Mouse (Mus musculus) cerebellum, adult 18-20 months (tissue): ENCODE data around the gene Cyp2e1.
A peak's percentile ranks its signal among the peaks of the same experiment; 100 is the strongest.
"Not testable (repeated sequence)": the region's sequence is repeated elsewhere in the genome, so short reads cannot be mapped to it uniquely, and the experiment has no call there.

ENCODE experiments used
- DNase-seq, 2 experiments: peaks; one replicate each; pipeline ENCODE4 v3.0.0; 2021

The Cyp2e1 gene

GRCm38 (mm10) chr7:140763447-140764020 lies at the start of gene Cyp2e1:
Gene Cyp2e1 (plus strand): TSS chr7:140763739.
- DNase-seq = no peak

- DNase-seq = no peak
These were observed 46.1 kb upstream of the Cyp2e1 start for GRCm38 (mm10) chr7:140717155-140718055.

DNA sequence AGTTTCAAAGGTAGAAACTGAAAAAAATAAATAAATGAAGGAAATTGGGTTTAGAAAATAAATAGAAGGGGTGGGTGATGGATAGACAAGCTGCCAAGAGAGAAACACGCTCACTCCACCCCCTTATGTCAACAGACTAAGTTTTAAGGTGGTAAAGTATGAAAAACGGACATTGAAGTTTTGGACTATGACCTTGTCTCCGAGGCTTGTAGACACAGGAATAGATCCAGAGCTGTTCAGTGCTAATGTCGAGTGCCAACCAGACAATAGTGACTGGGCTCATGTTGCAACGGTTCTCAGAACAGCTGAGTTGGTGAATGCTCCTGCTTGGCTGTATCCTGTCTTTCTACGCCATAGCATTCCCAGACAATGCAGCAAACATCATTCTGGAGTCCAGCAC lies 42.4 kb upstream of the Cyp2e1 start:
- no peak for DNase-seq

GRCm38 (mm10) chr7:140725558-140725957 lies 38.0 kb upstream of the Cyp2e1 start:
- no peak for DNase-seq

GRCm38 (mm10) chr7:140733162-140733561 lies 30.4 kb upstream of the Cyp2e1 start:
- DNase-seq = no peak

DNA sequence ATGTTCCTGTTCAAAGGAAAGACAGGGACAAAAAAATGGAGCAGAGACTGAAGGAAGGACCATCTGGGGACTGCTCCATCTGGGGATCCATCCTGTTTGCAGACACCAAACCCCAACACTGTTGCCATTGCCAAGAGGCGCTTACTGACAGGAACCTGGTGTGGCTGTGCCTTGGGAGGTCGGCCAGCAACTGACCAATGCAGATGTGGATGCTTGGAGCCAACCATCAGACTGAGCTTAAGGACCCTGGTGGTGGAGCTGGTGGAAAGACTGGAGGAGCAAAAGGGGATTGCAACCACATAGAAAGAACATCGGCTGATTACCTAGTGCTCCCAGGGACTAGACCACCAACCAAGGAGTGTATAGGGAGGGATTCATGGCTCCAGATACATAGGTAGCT lies 16.1 kb upstream of the Cyp2e1 start:
- DNase-seq = no peak

- no peak for DNase-seq
These were observed 15.3 kb upstream of the Cyp2e1 start for GRCm38 (mm10) chr7:140748116-140748826.

DNA sequence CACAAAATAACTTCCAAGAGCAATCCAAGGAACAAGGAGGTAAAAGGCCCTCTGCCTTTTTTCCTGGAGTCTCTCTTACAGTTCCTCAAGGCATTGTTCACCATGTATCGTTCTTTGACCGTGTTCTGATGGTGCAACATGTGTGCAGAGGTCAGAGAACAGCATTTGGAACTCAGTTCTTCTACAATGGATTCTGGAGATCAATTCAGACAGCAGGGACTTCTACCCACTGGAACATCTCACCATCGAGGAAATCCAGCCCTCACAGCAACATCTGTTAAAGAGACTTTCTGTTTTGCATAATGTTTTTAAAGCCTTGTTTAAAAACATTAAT lies 14.7 kb upstream of the Cyp2e1 start:
- no peak for DNase-seq

DNA sequence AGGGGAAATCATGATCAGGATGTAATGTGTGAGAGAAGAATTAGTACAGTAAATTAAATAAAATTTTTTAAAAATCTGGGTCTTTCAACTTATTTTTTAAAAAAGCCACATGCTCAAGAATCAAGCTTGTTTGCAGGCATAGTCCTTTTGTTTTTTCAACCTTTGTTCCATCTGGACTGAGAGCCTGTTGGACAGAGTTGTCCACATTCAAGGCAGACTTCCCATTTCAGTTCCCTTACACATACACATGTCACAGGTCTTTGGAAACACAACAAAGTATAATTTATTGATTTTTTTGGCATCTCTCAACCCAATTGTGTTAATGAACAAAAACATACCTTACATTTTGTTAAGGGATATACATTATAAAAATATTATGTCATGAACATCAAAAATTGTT lies 9.0 kb upstream of the Cyp2e1 start:
- no peak for DNase-seq

DNA sequence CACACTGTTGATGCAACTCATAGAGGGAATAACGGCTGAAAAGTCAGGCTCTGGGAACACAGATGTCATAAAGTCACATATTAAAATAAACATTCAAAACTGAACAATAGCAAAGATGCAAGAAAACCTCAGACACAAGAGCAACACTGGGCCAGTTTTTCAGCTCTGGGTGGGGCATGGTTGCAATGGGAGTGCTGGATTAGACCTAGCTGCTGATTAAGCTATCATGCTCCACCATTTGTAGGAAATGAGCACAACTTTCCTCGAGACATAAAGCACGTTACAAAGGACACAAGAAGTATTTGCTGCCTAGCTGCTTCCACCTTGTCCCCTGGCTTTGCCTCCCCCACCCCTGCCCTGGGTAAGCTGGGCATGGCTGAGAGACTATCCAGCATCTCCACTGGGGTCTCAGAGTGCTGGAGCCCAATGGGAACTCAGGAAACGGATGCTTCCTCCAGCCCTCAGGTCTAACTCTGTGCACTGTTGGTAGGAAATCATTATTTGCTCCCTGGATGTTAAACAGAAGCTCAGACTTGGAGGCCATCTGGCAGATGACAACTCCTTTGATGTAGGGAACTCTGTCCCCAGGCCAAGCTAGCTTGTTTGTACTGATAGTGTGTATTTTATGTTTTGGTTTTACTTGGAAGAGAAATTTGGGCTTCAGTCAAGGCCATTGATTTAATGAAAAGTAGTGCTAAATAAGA lies 7.2 kb upstream of the Cyp2e1 start:
- DNase-seq = no peak

- DNase-seq = no peak
These were observed 2.9 kb upstream of the Cyp2e1 start for GRCm38 (mm10) chr7:140760647-140761046.

DNA sequence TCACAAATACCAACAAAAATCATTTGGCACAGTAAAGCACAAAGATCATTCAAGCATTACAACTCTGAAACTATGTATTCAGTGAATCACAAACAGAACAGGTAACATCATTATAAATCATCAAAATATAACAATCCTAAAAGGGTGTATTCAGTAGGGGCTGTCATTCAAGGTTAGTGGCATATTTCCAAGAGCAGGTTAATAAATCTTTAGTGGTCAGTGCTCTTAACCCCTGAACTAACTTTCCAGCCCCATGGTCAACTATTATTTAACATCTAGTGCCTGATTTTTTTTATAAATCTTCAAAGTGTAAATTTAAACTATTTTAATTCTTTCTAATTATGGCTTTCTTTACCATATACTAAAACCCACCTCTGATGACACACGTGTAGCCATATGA lies 1.9 kb downstream of the Cyp2e1 start:
- DNase-seq = not testable (repeated sequence)

DNA sequence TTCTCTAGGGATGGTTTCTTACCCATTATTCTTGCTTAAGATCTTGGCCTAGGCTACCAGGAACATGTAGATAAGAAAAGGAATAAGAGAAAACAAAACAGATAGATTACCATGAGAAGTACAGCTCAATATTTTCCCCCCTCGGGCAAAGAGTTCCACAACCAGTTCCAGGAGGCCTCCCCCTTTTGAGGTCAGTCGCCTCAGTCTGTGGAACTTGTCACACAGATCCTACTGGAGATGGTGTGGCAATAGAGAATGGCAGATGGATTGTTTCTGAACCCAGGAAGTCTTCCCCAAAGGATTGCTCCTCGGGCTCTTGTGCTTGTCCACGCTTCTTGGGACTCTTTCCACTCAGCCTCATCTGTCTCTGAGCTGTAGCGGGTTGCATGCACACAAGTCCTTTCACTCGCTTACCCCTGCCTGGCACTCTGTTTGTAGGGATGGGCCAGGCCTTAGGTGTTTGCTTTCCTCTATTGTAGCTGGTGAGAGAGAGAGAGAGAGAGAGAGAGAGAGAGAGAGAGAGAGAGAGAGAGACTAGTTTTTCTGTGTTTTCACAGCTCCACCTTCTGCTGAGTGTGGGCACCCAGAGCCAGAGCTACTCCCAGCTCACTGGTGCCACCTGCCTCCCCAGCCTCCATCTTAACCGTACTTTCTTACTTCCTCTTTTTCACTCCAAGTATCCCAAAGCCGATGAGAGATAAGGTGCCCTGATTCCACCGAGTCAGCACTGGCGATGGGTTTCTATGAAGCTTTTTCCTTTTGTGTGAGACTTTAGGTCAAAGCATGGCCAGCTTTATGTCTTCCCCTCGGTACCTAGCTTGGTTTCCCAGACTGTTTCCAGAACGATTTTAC lies 2.6 kb downstream of the Cyp2e1 start:
- no peak for DNase-seq

DNA sequence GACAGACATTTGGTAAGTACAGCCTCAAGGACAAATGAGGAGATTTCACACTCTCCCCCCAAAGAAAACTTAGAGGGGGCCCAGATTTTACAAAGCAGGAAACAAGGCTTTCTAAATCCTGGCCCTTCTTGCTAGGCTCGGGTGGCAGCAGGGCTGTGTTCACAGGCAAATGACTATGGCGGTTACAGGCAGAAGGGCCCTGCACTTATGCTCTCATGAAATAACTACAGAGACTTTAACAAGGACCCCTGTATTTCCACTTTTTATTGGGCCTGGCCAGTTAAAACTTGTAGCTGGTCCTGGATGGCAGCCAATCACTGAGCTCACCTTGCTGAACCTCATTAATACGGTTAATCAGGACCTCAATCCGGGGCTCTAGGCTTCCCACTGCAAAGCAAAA lies 17.0 kb downstream of the Cyp2e1 start:
- no peak for DNase-seq

GRCm38 (mm10) chr7:140787406-140788052 lies 24.0 kb downstream of the Cyp2e1 start, which contains the start of gene Syce1:
Gene Syce1 (minus strand): TSS chr7:140787852.
- DNase-seq = no peak

- no peak for DNase-seq
These were observed 24.5 kb downstream of the Cyp2e1 start for GRCm38 (mm10) chr7:140788053-140788435.

DNA sequence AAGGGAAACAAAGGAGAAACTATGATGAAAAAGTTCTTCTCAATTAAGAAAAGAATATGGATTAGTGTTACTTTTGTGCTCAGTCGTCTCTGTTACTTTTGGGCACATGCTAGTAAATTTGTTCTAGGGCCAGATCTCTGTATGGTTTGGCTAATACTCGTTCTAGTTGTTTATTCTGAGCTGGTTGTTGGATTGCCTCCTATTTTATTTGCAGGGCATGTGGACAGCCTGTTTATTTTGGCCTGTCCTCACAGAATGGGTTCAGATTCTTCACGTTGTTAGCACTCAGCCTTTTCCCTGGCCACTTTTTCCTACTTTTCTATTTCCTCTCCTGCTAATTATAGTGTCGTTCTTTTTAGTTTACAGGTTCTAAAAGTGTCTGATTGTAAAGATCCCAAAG lies 30.0 kb downstream of the Cyp2e1 start:
- DNase-seq = no peak

DNA sequence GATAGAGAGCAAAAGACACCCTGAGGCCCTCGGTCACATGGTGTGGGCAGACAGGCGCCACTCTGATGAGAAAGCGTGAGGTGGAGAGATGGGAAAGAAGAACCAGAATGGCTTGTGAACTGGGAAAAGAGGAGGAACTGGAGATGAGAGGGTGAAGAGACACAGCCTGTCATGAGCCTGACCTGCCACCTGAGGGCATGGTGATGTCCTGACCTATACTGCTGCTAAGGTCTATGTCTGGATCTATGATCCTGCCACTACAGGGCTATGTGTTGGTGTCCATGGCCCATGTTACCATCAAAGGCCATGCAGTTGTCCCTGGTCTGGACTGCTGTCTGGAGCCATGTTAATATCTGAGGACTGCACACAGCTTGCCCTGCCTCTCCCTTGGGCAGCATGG lies 34.1 kb downstream of the Cyp2e1 start:
- DNase-seq = no peak

DNA sequence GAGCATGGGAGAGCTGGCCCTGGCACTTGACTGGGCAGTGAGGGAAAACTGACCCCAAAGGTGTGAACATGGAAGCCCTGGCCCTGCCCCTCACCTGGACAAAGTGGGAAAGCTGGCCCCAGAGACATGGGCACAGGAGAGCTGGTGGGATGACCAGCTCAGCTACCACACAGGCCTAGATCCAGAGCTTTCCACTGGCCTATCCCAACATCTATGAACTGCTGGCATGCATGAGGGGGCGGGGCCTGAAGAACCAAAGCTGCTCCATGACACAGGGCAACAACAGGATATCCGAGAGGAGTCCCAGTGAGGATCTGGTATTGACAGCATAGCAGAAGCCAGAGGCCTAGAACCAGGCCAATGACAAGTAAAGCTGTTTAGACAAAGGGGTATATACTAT lies 34.7 kb downstream of the Cyp2e1 start:
- DNase-seq = no peak

GRCm38 (mm10) chr7:140802629-140803028 lies 39.1 kb downstream of the Cyp2e1 start:
- no peak for DNase-seq

DNA sequence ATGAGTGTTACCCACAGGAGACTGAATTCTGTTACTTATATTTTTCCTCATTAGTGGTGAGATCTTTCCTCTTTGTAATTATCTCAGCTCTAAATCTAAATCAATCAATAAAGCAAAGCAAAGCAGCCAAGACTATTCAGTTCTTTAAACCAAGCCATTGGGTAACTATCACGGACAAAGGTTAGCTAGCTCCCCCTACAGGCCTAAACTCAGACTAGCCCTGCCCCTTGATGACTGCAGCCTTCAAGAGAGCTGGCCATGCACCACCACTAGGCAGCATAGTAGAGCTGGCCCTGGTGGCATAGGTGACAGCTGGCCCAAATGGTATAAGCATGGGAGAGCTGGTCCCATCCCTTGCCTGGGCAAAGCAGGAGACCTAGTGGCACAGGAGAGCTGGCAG lies 42.2 kb downstream of the Cyp2e1 start:
- DNase-seq = peak; percentile 30 to 35

GRCm38 (mm10) chr7:140810496-140810895 lies 47.0 kb downstream of the Cyp2e1 start:
- no peak for DNase-seq
